ENCODE assay signal across 15 mouse cellular contexts in the genomic region with DNA sequence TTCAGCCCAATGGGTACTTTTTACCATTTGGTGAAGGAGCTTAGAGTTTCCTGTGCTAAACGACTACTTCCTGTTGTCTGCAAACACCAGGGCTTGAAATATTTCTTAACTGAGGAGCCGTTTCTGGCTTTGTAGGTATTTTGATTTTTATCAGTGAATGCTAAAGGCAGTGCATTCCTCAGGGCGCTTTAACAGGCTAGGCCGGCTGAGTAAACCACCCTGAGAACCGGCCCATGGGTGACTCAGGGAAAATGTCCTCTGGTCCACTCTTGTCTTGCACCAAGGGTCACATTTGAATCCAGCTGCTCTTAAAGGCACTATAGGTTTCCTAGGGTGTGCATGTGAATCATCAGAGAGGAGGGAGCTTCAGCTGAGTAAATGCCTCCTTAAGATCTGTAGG.
DNase-seq lines count a peak whose midpoint lies in the region; ATAC-seq and TF ChIP-seq lines count a peak whose summit lies in the region.
"Had no signal": no experiment of that assay in that cellular context is flagged by ENCODE, and none has a peak within 500 bp of the region (broad histone marks: within the 10 kb centered on the region; RNA-seq: fewer than 3 reads in every experiment).

No protein-coding gene starts in this region.

- H3K27ac ChIP-seq in kidney, adult 2 months (ENCODE audit: insufficient read depth, low read depth, low read length), result peak overlapping the region; percentile 91
- H3K27ac ChIP-seq in kidney, embryonic 14.5 days (ENCODE audit: low read depth, low read length), result no peak overlapping the region
- peak overlapping the region; percentile 54; the same call in 1 of the 2 replicates for H3K27ac ChIP-seq in kidney, postnatal 0 days
- no peak overlapping the region for H3K27ac ChIP-seq in stomach, embryonic 15.5 days

- no peaks in the 10 kb centered on the region for H3K9me3 ChIP-seq in kidney, embryonic 14.5 days (ENCODE audit: control insufficient read depth, low read length)
- no peaks in the 10 kb centered on the region for H3K9me3 ChIP-seq in kidney, postnatal 0 days (replicated peaks; ENCODE audit: low read length)
- no peaks in the 10 kb centered on the region for H3K9me3 ChIP-seq in stomach, embryonic 15.5 days
- H3K9me3 ChIP-seq: G1E had no signal

- 33% methylated on average over 5 of the region's 5 CpGs for WGBS in kidney, adult 2 months
- WGBS in kidney, embryonic 14.5 days, result 49% methylated on average over 5 of the region's 5 CpGs
- WGBS in kidney, postnatal 0 days, result 51% methylated on average over 5 of the region's 5 CpGs
- WGBS in stomach, embryonic 15.5 days, result 45% methylated on average over 5 of the region's 5 CpGs

- peaks cover 59% of the 10 kb centered on the region for H3K4me1 ChIP-seq in kidney, adult 2 months (ENCODE audit: control insufficient read depth, insufficient read depth, low read length)
- 0 out of 2 replicates have a peak, but pooled peaks cover 5% of the 10 kb centered on the region for H3K4me1 ChIP-seq in kidney, embryonic 14.5 days (ENCODE audit: control insufficient read depth, insufficient read depth, low read length)
- H3K4me1 ChIP-seq in kidney, postnatal 0 days (replicated peaks; ENCODE audit: insufficient read depth, low read length), result peaks cover 11% of the 10 kb centered on the region
- H3K4me1 ChIP-seq in stomach, embryonic 15.5 days, result no peaks in the 10 kb centered on the region

- ATAC-seq in kidney, embryonic 14.5 days (ENCODE audit: low FRiP score, low TSS enrichment), result no peak
- peak; percentile 61; the same call in 1 of the 2 replicates for ATAC-seq in kidney, postnatal 0 days (replicated peaks; ENCODE audit: low FRiP score, low read depth)
- ATAC-seq in stomach, embryonic 15.5 days (ENCODE audit: insufficient read depth, low FRiP score, low read depth), result peak; percentile 65; the same call in 1 of the 2 replicates
- ATAC-seq: forebrain, postnatal 0 days; liver, postnatal 0 days had no signal

- TF ChIP-seq POLR2A in kidney, adult 2 months (IDR thresholded peaks at IDR 0.05; ENCODE audit: low read depth, low read length), result no peak

- TF ChIP-seq CTCF in kidney, adult 2 months (conservative IDR thresholded peaks at IDR 0.05; ENCODE audit: insufficient read depth, insufficient read length, low read depth, low read length), result no peak
- TF ChIP-seq CTCF in kidney, postnatal 0 days (IDR thresholded peaks at IDR 0.05; ENCODE audit: low read depth), result no peak

- H3K9ac ChIP-seq in kidney, embryonic 14.5 days (ENCODE audit: low read depth, low read length), result no peak overlapping the region
- no peak overlapping the region for H3K9ac ChIP-seq in kidney, postnatal 0 days (ENCODE audit: low read depth, low read length)
- no peak overlapping the region for H3K9ac ChIP-seq in stomach, embryonic 15.5 days
- H3K9ac ChIP-seq: forebrain, postnatal 0 days; liver, postnatal 0 days had no signal

- peak; percentile 55 for DNase-seq in kidney, adult 2 months
- peak; percentile 59 for DNase-seq in NIH3T3 (ENCODE audit: low read depth)
- peak; percentile 41 for DNase-seq in kidney, postnatal 0 days (ENCODE audit: low spot score)
- no peak for DNase-seq in Muller cell, postnatal 12 days (ENCODE audit: inconsistent ontology term)
- DNase-seq in cerebellum, postnatal 25 days, result no peak
- DNase-seq: cerebellum, adult 9-10 months; forebrain, postnatal 0 days; heart, postnatal 36 days; layer of hippocampus, adult 9-11 months; liver, postnatal 0 days; right cerebral cortex, postnatal 4 days; thymus, adult 2 months had no signal

- H3K4me3 ChIP-seq in kidney, adult 2 months (ENCODE audit: insufficient read depth, low read depth, low read length), result no peak overlapping the region
- H3K4me3 ChIP-seq in kidney, embryonic 14.5 days (ENCODE audit: low read length), result no peak overlapping the region
- no peak overlapping the region for H3K4me3 ChIP-seq in kidney, postnatal 0 days (replicated peaks; ENCODE audit: low read depth, low read length)
- H3K4me3 ChIP-seq in stomach, embryonic 15.5 days (replicated peaks), result no peak overlapping the region

- H3K27me3 ChIP-seq in kidney, adult 2 months (replicated peaks; ENCODE audit: control insufficient read depth, insufficient read depth, low read length), result no peaks in the 10 kb centered on the region
- no peaks in the 10 kb centered on the region for H3K27me3 ChIP-seq in kidney, embryonic 14.5 days (ENCODE audit: control insufficient read depth, insufficient read depth, low read length)
- H3K27me3 ChIP-seq in kidney, postnatal 0 days (ENCODE audit: insufficient read depth, low read length), result no peaks in the 10 kb centered on the region
- H3K27me3 ChIP-seq in stomach, embryonic 15.5 days (replicated peaks), result no peaks in the 10 kb centered on the region

- no peaks in the 10 kb centered on the region; the same call in 1 of the 2 replicates for H3K36me3 ChIP-seq in kidney, adult 2 months (ENCODE audit: control insufficient read depth, insufficient read depth, low read length)
- no peaks in the 10 kb centered on the region for H3K36me3 ChIP-seq in kidney, embryonic 14.5 days (ENCODE audit: control insufficient read depth, insufficient read depth, low read length)
- no peaks in the 10 kb centered on the region for H3K36me3 ChIP-seq in kidney, postnatal 0 days (ENCODE audit: insufficient read depth, low read length)
- H3K36me3 ChIP-seq in stomach, embryonic 15.5 days, result no peaks in the 10 kb centered on the region
- H3K36me3 ChIP-seq: G1E had no signal

- H3K4me2 ChIP-seq in kidney, embryonic 14.5 days (replicated peaks; ENCODE audit: low read depth, low read length), result no peak overlapping the region
- H3K4me2 ChIP-seq in kidney, postnatal 0 days (ENCODE audit: low read length), result no peak overlapping the region
- no peak overlapping the region for H3K4me2 ChIP-seq in stomach, embryonic 15.5 days

Comparison
In these comparisons a context has a peak if more than half of its experiments do, and no peak if none do; other contexts are left out.
1. H3K27ac ChIP-seq: peak in kidney, adult 2 months (single experiment) and kidney, postnatal 0 days (single experiment); none in kidney, embryonic 14.5 days (single experiment) and stomach, embryonic 15.5 days (single experiment).
2. DNase-seq: peak in kidney, adult 2 months (single experiment), NIH3T3 (single experiment) and kidney, postnatal 0 days (single experiment); none in Muller cell, postnatal 12 days (single experiment) and cerebellum, postnatal 25 days (0 of 2).